Mouse (Mus musculus) skeletal muscle tissue, postnatal 0 days (tissue): Measurements from ENCODE around the gene Olfr814. TPM values are rescaled to one million over a fixed set of nuclear protein-coding genes. Genes with fewer than 3 reads are reported as not detected.

Experiments used
- polyA plus RNA-seq: library from polyadenylated mRNA; unstranded; fragments of >200 nt; fragmentation: Nextera tagmentation; extraction: Ambion mirVana; gene quantifications from 2 replicates; pipeline ENCODE4 v1.2.1, GENCODE M21; 2015

Gene Olfr814
- not detected in 2 replicates for polyA plus RNA-seq

DNA sequence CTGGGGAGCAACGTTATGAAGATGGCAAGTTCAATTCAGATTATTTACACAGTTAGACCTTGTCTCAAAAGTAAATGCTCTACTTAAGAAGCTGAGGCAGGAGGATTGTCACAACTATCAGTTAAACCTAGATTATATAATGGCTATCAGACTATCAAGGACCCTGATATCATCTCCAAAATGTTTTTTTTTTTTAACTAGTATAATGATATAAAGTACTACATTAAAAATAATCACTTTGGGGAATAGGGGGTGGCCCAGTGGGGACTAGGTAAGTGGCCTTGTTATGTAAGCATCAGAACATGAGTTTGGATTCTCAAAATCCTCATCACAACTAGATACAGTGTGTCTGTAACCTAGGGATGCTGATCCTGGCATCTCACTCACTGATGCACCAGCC, at the start of gene Olfr814:
Olfr814 (minus strand) TSS at position 101 of the 400 bp plus-strand sequence.

GRCm38 (mm10) chr10:129915497-129915896, 35.8 kb upstream of the Olfr814 start, which contains the start of gene Olfr816:
Gene Olfr816 (minus strand): TSS chr10:129915597.

GRCm38 (mm10) chr10:129905767-129906166, 26.1 kb upstream of the Olfr814 start, which contains the start of gene Olfr815:
Gene Olfr815 (minus strand): TSS chr10:129905867.

DNA sequence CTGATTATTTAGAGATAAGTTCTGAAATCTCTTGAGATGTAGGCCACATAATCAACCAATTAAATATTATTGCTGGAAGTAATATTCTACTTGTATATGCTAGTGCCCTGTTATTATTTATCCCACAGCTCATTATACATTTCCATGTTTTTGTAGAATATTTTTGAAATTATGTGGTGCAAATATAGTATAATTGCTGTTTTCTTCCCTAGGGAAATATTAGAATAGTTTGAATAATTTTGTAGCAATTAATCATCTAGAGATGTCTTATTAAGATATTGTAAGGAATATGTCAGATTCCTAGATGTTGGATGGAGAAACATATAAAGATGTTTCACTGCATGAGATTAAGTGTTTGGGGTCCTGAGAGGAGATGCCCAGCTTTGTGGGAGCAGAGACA, 24.6 kb downstream of the Olfr814 start, which contains the start of gene Olfr813:
Olfr813 (plus strand) TSS at position 301 of the 400 bp plus-strand sequence.

GRCm38 (mm10) chr10:129845994-129846393, 33.7 kb downstream of the Olfr814 start, which contains the start of gene Olfr812:
Gene Olfr812 (minus strand): TSS chr10:129846094.

Other genes starting within 250 kb of the Olfr814 start
- not detected in 2 replicates for gene Olfr799, start 242.4 kb downstream of the Olfr814 start, polyA plus RNA-seq
- gene Olfr800, start 222.2 kb downstream of the Olfr814 start, polyA plus RNA-seq = not detected in 2 replicates
- gene Olfr801, start 206.0 kb downstream of the Olfr814 start, polyA plus RNA-seq = not detected in 2 replicates
- gene Olfr802, start 191.7 kb downstream of the Olfr814 start, polyA plus RNA-seq = not detected in 2 replicates
- gene Olfr803, start 185.6 kb downstream of the Olfr814 start, polyA plus RNA-seq = not detected in 2 replicates
- gene Olfr804, start 176.6 kb downstream of the Olfr814 start, polyA plus RNA-seq = not detected in 2 replicates
- gene Olfr805, start 150.5 kb downstream of the Olfr814 start, polyA plus RNA-seq = not detected in 2 replicates
- not detected in 2 replicates for gene Olfr806, start 137.9 kb downstream of the Olfr814 start, polyA plus RNA-seq
- gene Olfr807, start 122.1 kb downstream of the Olfr814 start, polyA plus RNA-seq = not detected in 2 replicates
- gene Olfr808, start 114.4 kb downstream of the Olfr814 start, polyA plus RNA-seq = not detected in 2 replicates
- not detected in 2 replicates for gene Olfr809, start 105.2 kb downstream of the Olfr814 start, polyA plus RNA-seq
- gene Olfr810, start 84.9 kb downstream of the Olfr814 start, polyA plus RNA-seq = not detected in 2 replicates
- gene Olfr811, start 75.5 kb downstream of the Olfr814 start, polyA plus RNA-seq = not detected in 2 replicates
- not detected in 2 replicates for gene Olfr812, start 33.8 kb downstream of the Olfr814 start, polyA plus RNA-seq
- not detected in 2 replicates for gene Olfr813, start 24.5 kb downstream of the Olfr814 start, polyA plus RNA-seq
- gene Olfr815, start 26.0 kb upstream of the Olfr814 start, polyA plus RNA-seq = not detected in 2 replicates
- not detected in 2 replicates for gene Olfr816, start 35.7 kb upstream of the Olfr814 start, polyA plus RNA-seq
- not detected in 2 replicates for gene Olfr818, start 69.2 kb upstream of the Olfr814 start, polyA plus RNA-seq
- not detected in 2 replicates for gene Olfr819, start 87.4 kb upstream of the Olfr814 start, polyA plus RNA-seq
- gene Olfr247, start 96.3 kb upstream of the Olfr814 start, polyA plus RNA-seq = not detected in 2 replicates
- not detected in 2 replicates for gene Gm10310, start 105.2 kb upstream of the Olfr814 start, polyA plus RNA-seq
- gene Olfr820, start 132.8 kb upstream of the Olfr814 start, polyA plus RNA-seq = not detected in 2 replicates
- gene Olfr821, start 150.5 kb upstream of the Olfr814 start, polyA plus RNA-seq = not detected in 2 replicates
- gene Olfr822, start 191.4 kb upstream of the Olfr814 start, polyA plus RNA-seq = not detected in 2 replicates
- gene Olfr823, start 235.5 kb upstream of the Olfr814 start, polyA plus RNA-seq = not detected in 2 replicates